Mouse (Mus musculus) ovary, postnatal 10 days (tissue): ENCODE measurements around the gene Unc119.

Experiments used
- DNase-seq: peaks from one replicate; pipeline ENCODE4 v3.0.0; 2022; ENCODE audit warnings: low spot score

The Unc119 gene

DNA sequence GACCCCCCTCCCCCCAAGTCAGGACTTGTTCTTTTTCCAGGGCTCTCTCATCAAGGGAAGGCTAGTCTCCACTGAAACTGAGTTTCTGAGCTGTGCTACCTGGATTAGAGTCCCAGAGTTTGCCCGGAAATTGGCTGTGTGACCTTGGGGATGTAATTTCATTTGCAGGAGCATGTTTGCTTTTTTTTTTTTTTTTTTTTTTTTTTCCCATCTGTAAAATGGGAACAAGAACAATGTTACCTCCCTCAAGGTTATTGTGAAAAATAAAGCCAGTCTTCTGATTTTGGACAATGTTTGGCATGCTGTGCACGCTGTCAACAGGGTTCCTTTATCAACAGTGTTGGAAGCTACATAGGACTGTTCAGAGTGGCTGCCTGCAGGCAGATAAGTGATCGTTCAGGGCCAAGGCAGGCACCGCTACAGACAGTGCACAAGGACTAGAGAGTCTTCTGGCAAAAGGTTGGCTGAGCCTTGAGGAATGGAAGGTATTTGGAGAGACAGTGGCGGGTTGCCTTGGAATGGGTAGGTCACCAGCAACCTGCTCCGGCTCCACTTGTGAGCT is 1.1 kb downstream of the Unc119 start:
- DNase-seq: no peak

- no peak for DNase-seq
Measured at GRCm38 (mm10) chr11:78344890-78345715, 1.8 kb downstream of the Unc119 start.

- DNase-seq: no peak
Measured at GRCm38 (mm10) chr11:78345801-78346200, 2.5 kb downstream of the Unc119 start.

DNA sequence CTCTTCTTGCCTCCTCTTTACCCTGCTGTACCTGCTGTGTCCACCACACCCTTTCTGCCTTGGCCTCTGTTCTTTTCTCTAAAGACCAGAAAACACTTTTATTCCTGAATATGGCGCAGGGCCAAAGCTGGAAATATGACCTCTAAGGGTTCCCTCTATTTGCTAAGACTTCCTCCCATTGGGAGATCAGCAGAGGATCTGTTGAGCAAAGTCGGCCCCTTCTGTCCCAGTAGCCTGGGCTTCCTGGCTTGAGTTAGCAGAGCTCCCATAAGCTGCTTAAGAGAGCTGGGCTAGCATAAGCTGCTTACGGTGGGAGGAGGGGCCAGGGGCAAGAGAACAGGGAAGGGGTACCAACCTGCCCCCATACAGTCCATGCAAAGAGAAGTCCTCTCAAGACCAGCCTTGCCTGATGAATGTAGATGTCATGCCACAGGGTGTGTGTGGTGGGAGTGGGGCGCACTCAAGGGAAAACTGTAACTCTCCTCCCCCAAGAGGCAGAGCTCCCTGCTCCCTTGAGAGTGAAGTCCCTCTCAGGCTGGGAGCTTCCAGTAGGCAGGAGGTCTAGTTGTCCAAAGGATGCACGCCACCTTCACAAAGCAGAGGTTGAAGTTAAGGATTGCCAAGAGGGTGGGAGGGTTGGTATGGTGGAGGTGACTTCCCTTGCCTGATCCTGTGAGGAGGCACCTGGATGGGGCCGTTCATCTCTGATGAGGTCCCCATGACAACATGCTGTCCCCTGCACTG is 3.2 kb downstream of the Unc119 start:
- no peak for DNase-seq

GRCm38 (mm10) chr11:78347070-78347754 is 3.9 kb downstream of the Unc119 start:
- no peak for DNase-seq

GRCm38 (mm10) chr11:78347908-78348307 is 4.6 kb downstream of the Unc119 start:
- DNase-seq: no peak

GRCm38 (mm10) chr11:78348474-78348873 is 5.2 kb downstream of the Unc119 start:
- DNase-seq: no peak

DNA sequence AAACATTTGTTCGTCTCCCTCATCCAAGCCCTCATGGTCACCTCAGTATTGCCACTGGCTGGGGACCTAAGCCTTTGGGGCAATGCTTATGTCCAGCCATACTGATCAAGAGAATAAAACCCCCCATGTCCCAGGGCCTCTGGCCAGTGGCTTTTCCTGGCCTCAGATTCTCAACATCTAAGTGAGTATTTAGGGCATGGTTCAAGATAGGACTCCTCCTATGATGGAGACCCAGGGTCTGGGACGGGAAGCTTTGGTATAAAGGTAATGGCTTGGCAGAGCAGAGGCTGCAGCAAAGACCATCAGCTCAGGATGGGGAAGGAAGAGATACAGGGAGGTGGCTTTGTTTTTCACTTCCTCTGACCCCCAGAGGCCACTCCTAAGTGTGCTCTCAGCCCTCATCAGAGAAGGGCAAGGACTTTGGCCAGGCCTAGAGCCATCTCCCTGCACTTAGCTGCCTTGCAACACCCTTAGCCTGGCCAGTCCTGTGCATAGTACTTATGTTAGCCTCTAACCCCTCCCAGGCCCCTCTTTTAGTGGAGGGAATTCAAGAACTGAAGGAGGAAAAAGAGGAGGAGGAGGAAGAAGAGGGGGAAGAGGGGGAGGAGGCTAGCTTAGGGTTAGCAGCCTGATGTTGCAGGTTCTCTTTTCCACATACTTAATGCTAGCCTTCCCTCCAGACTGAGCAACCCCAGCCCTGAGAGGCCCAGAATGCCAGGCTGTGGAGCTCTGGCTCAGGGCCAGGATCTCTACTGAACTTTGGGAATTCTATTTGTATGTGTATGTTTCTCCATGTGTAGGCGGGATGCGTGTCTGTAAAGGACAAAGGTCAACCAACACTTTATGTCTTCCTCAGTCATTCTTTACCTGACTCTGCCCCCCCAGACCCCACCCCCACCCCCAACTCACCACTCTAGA is 6.4 kb downstream of the Unc119 start:
- no peak for DNase-seq

DNA sequence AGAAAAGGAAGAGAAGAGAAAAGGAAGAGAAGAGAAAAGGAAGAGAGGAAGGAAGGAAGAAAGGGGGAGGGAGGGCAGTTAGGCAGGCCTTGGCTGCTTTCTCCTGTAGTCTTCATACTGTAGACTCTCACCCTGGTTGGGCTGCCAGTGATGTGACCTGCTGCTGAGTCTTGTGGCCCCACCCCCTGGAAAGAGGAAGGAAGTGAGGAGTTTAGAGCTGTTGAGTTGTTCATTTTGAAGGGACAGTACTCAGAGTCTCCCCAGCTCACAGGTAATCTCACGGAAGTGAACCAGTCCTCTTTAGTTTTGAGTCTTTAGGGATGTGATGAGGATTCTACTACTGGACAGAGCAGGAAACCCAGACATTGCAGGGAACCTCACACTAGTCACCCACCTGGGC is 9.8 kb downstream of the Unc119 start:
- no peak for DNase-seq

DNA sequence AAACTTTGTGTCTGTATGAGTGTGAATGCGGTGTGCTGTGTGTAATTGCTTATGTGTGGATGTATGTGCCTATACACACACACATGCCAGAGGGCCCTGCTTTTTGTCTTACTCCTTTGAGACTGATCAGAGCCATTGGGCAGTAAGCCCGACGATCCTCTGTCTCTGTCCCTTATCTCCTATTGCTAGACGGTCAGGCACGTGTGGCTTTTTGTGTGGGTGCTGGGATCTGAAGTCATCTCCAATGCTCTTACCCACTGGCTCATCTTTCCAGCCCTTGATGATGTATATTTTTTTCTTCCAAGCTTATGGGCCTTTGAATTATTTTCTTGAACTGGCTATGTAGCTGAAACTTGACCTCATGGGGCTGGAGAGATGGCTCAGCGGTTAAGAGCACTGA is 11.6 kb downstream of the Unc119 start:
- DNase-seq: no peak

GRCm38 (mm10) chr11:78355471-78356238 is 12.4 kb downstream of the Unc119 start:
- DNase-seq: no peak

- DNase-seq: no peak
Measured at GRCm38 (mm10) chr11:78358330-78359007, 15.2 kb downstream of the Unc119 start.

- no peak for DNase-seq
Measured at GRCm38 (mm10) chr11:78360125-78360788, 17.0 kb downstream of the Unc119 start.

GRCm38 (mm10) chr11:78360789-78361131 is 17.5 kb downstream of the Unc119 start:
- no peak for DNase-seq

- no peak for DNase-seq
Measured at GRCm38 (mm10) chr11:78363309-78364007, 20.2 kb downstream of the Unc119 start.

GRCm38 (mm10) chr11:78364103-78364502 is 20.8 kb downstream of the Unc119 start:
- no peak for DNase-seq

- DNase-seq: no peak
Measured at GRCm38 (mm10) chr11:78367456-78368225, 24.4 kb downstream of the Unc119 start.

GRCm38 (mm10) chr11:78370389-78370788 is 27.1 kb downstream of the Unc119 start:
- no peak for DNase-seq
